Mouse (Mus musculus) activated CD4-positive, CD25-positive, alpha-beta regulatory T cell (primary cell): ENCODE data around the gene Olfr591. TPM values are rescaled to one million over a fixed set of nuclear protein-coding genes. Genes with fewer than 3 reads are reported as not detected.

ENCODE experiments used
- polyA plus RNA-seq, 2 experiments: library from polyadenylated mRNA; unstranded; fragments of 100-300 nt; shearing (Covaris generic); gene quantifications; one replicate each; pipeline ENCODE4 v1.2.1; 2017

The Olfr591 gene
- polyA plus RNA-seq = not detected

DNA sequence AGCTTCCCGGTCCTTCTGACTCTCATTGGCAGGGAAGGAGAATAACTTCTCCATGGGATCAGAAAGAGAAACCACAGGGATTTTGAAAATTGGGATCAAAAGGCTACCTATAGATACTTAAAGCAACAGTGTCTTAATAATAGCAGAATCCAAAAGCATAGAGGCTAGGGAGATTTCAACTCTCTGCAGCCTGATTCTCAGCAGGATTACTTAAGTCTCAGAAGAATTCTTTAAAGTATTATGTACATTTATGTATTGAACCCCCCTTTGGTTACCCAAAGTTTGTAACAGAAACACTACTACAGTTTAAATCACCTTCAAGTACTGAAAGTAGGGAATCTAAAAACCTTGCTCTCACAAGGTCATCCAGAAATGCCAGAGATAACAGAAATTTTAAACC is at the start of gene Olfr591:
Gene Olfr591, minus strand, starts transcription at position 101 of the 400 bp plus-strand sequence.

DNA sequence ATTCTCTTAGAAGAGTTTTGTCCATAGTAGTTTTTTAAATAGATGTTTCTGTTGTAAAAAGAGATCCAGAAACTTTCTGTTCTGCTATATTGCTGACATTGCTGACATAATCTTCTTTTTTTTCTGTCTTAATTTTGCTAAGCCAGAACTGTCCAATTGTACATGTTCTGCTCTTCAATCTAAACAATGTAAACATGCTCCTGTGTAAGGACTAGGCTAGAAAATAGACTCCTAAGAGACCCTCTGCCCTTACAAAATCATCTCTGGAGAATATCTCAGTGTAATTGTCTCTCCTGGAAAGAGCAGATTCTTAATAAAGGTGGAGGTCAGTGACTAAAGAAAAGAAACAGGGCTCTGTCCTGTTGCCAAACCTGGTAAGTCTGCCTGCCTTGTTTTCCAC is 38.6 kb upstream of the Olfr591 start, which contains the start of gene Olfr594:
Gene Olfr594, plus strand, starts transcription at position 301 of the 400 bp plus-strand sequence.

DNA sequence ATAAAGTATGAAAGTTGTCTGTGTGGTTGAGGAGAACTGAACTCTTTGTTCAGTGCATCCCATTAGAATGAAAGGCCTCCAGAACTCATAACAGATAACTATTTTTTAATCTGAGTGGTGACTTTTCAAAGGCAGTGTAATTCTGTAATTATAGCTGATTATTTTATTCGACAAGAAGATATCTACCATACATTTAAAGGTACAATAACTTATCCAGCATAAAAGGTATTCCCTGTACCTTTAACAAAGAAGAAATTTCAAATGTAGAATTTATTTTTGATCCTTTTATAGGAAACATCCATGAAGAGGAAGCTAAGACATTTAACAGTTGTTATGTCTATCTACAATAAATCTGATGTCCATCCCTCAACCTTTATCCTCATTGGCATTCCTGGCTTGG is 33.4 kb upstream of the Olfr591 start, which contains the start of gene Olfr593:
Gene Olfr593, plus strand, starts transcription at position 301 of the 400 bp plus-strand sequence.

DNA sequence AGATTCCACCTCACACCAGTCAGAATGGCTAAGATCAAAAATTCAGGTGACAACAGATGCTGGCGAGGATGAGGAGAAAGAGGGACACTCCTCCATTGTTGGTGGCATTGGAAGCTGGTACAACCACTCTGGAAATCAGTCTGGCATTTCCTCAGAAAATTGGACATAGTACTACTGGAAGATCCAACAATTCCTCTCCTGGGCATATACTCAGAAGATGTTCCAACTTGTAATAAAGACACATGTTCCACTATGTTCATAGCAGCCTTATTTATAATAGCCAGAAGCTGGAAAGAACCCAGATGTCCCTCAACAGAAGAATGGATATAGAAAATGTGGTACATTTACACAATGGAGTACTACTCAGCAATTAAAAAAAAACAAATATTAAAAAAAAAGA is 6.4 kb upstream of the Olfr591 start, which contains the start of gene Olfr592:
Gene Olfr592, plus strand, starts transcription at position 301 of the 400 bp plus-strand sequence.

DNA sequence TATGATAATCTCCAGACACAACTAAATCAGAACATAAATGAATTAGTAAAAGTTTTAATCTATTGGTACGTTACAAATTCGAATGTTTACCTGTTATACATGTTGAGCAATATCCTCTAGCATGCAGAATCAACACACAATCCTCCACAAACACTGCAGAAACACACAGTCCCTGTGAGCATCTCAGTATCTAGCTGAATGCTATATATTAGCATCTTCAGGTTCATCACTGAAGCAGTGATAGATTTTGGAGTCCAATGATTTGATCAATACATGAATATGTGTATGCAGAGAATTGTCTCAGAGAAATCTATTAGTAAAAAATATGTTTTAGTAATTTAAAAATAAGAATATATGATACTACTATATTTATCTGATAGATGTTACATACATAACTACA is 21.9 kb downstream of the Olfr591 start, which contains the start of gene Olfr589:
Gene Olfr589, minus strand, starts transcription at position 101 of the 400 bp plus-strand sequence.

DNA sequence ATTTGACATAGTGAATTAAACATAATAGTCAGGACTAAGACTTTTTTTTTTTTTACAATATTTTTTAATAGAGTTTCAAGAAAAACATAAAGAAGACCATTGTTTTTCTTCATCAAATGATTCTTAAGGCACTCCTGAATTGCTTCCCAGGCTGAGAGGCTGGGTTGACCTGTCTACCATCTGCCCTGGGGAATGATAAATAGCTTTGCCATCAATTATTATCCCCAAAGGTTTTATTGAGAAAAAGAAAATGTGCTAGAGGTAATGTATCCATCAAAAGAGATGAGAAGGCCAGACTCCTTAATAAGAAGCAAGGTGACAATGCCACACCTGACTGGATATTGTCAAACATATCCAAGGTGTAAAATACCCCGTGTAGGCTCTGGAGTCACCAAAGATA is 37.6 kb downstream of the Olfr591 start, which contains the start of gene Olfr588-ps1:
Gene Olfr588-ps1, plus strand, starts transcription at position 301 of the 400 bp plus-strand sequence.

DNA sequence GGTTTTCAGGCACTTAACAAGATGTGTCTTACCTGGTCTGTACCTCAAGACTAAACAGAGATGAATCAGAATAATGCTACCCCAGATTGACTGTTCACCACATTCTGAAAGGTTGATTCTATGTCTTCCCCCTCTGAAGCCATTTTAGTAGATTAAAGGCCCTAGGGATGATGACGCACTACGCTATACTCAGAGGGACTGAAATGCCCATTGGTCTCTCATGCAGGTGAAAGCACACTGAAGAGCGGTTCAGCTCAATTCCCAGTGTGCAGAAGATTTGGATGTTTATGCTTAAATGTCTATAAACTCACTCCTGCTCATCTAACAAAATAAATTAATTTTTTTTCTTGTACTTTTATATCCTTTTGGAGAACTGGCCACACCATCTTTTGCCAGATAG is 52.6 kb downstream of the Olfr591 start, which contains the start of gene Olfr586:
Gene Olfr586, minus strand, starts transcription at position 101 of the 400 bp plus-strand sequence.

Other genes starting within 250 kb of the Olfr591 start
- gene Olfr573-ps1, start 235.8 kb downstream of the Olfr591 start, polyA plus RNA-seq = under 1 TPM in 1 of 2 experiments, not detected in 1; 0.86 TPM
- not detected for gene Olfr574, start 229.9 kb downstream of the Olfr591 start, polyA plus RNA-seq
- gene Olfr575, start 219.6 kb downstream of the Olfr591 start, polyA plus RNA-seq = not detected
- gene Olfr576, start 215.7 kb downstream of the Olfr591 start, polyA plus RNA-seq = under 1 TPM in 1 of 2 experiments, not detected in 1; 0.25 TPM
- under 1 TPM in 1 of 2 experiments, not detected in 1; 0.12 TPM for gene Olfr577, start 202.4 kb downstream of the Olfr591 start, polyA plus RNA-seq
- not detected for gene Olfr578, start 189.0 kb downstream of the Olfr591 start, polyA plus RNA-seq
- not detected for gene Olfr582, start 140.3 kb downstream of the Olfr591 start, polyA plus RNA-seq
- gene Olfr583, start 127.0 kb downstream of the Olfr591 start, polyA plus RNA-seq = not detected
- under 1 TPM in 1 of 2 experiments, not detected in 1; 0.41 TPM for gene Olfr584, start 96.5 kb downstream of the Olfr591 start, polyA plus RNA-seq
- not detected for gene Olfr585, start 80.6 kb downstream of the Olfr591 start, polyA plus RNA-seq
- gene Olfr586, start 52.7 kb downstream of the Olfr591 start, polyA plus RNA-seq = not detected
- under 1 TPM in 1 of 2 experiments, not detected in 1; 0.04 TPM for gene Olfr588-ps1, start 37.5 kb downstream of the Olfr591 start, polyA plus RNA-seq
- gene Olfr589, start 22.0 kb downstream of the Olfr591 start, polyA plus RNA-seq = not detected
- gene Olfr592, start 6.5 kb upstream of the Olfr591 start, polyA plus RNA-seq = under 1 TPM in 1 of 2 experiments, not detected in 1; 0.05 TPM
- not detected for gene Olfr593, start 33.5 kb upstream of the Olfr591 start, polyA plus RNA-seq
- under 1 TPM in 1 of 2 experiments, not detected in 1; 0.36 TPM for gene Olfr594, start 38.7 kb upstream of the Olfr591 start, polyA plus RNA-seq
- not detected for gene Usp17ld, start 74.2 kb upstream of the Olfr591 start, polyA plus RNA-seq
- gene Olfr596, start 127.3 kb upstream of the Olfr591 start, polyA plus RNA-seq = not detected
- under 1 TPM in 1 of 2 experiments, not detected in 1; 0.55 TPM for gene Olfr597, start 138.0 kb upstream of the Olfr591 start, polyA plus RNA-seq
- gene Olfr598, start 145.2 kb upstream of the Olfr591 start, polyA plus RNA-seq = not detected
- not detected for gene Olfr599, start 157.6 kb upstream of the Olfr591 start, polyA plus RNA-seq
- gene Olfr600, start 171.3 kb upstream of the Olfr591 start, polyA plus RNA-seq = not detected
- gene Olfr601, start 184.3 kb upstream of the Olfr591 start, polyA plus RNA-seq = not detected
- gene Olfr603, start 207.8 kb upstream of the Olfr591 start, polyA plus RNA-seq = not detected
- gene Usp17lc, start 236.7 kb upstream of the Olfr591 start, polyA plus RNA-seq = under 1 TPM in 1 of 2 experiments, not detected in 1; 0.25 TPM